Mouse (Mus musculus): ENCODE measurements around the gene Scamp1.
A peak's percentile ranks its signal among the peaks of the same experiment; 100 is the strongest.

Gene Scamp1

GRCm38 (mm10) chr13:94174577-94175279 lies 110.9 kb downstream of the Scamp1 start:
- peak; percentile 60 for DNase-seq

- peak; percentile 74 for DNase-seq
Observed at GRCm38 (mm10) chr13:94173633-94174576, 111.8 kb downstream of the Scamp1 start.

GRCm38 (mm10) chr13:94172533-94173310 lies 112.9 kb downstream of the Scamp1 start:
- DNase-seq: peak; percentile 39

GRCm38 (mm10) chr13:94171612-94172011 lies 114.0 kb downstream of the Scamp1 start:
- no peak for DNase-seq

- no peak for DNase-seq
Observed at GRCm38 (mm10) chr13:94169325-94169916, 116.2 kb downstream of the Scamp1 start.

- no peak for DNase-seq
Observed at GRCm38 (mm10) chr13:94168319-94168718, 117.3 kb downstream of the Scamp1 start.

GRCm38 (mm10) chr13:94164501-94164900 lies 121.2 kb downstream of the Scamp1 start:
- no peak for DNase-seq

- no peak for DNase-seq
Observed at GRCm38 (mm10) chr13:94159478-94160220, 126.0 kb downstream of the Scamp1 start.

GRCm38 (mm10) chr13:94158864-94159477 lies 126.7 kb downstream of the Scamp1 start:
- DNase-seq: no peak

GRCm38 (mm10) chr13:94155657-94156429 lies 129.8 kb downstream of the Scamp1 start:
- DNase-seq: no peak

- DNase-seq: no peak
Observed at GRCm38 (mm10) chr13:94154512-94155296, 131.0 kb downstream of the Scamp1 start.

- DNase-seq: no peak
Observed at GRCm38 (mm10) chr13:94153658-94154057, 132.0 kb downstream of the Scamp1 start.

GRCm38 (mm10) chr13:94152836-94153235 lies 132.8 kb downstream of the Scamp1 start:
- DNase-seq: no peak

Data from cerebellum, adult 9-10 months (tissue).